In genomic region chr6:140297969-140298554, GRCm38 (mm10) we compare ENCODE assay signal across 12 mouse cellular contexts.
DNase-seq lines count a peak whose midpoint lies in the region; ATAC-seq and TF ChIP-seq lines count a peak whose summit lies in the region.
"Had no signal": no experiment of that assay in that cellular context is flagged by ENCODE, and none has a peak within 500 bp of the region (broad histone marks: within the 10 kb centered on the region; RNA-seq: fewer than 3 reads in every experiment).

No protein-coding gene starts in this region.

- TF ChIP-seq CTCF in brain, embryonic 14.5 days (IDR thresholded peaks at IDR 0.05; ENCODE audit: borderline replicate concordance, extremely low read depth, insufficient read depth, insufficient read length) = no peak
- TF ChIP-seq CTCF in liver, postnatal 0 days (IDR thresholded peaks at IDR 0.05; ENCODE audit: low read depth) = no peak

- TF ChIP-seq EP300 in liver, postnatal 0 days (IDR thresholded peaks at IDR 0.05; ENCODE audit: low read depth) = no peak

- H3K9ac ChIP-seq in hindbrain, embryonic 13.5 days = no peak overlapping the region
- no peak overlapping the region for H3K9ac ChIP-seq in hindbrain, embryonic 11.5 days (ENCODE audit: low read depth, low read length)
- H3K9ac ChIP-seq in hindbrain, embryonic 15.5 days = no peak overlapping the region
- no peak overlapping the region for H3K9ac ChIP-seq in midbrain, embryonic 14.5 days (replicated peaks; ENCODE audit: low read length)
- no peak overlapping the region for H3K9ac ChIP-seq in liver, postnatal 0 days (replicated peaks)
- H3K9ac ChIP-seq: liver, embryonic 14.5 days had no signal

- H3K4me1 ChIP-seq in hindbrain, embryonic 13.5 days (replicated peaks) = peaks cover 28% of the 10 kb centered on the region
- no peaks in the 10 kb centered on the region for H3K4me1 ChIP-seq in hindbrain, embryonic 11.5 days (replicated peaks; ENCODE audit: control insufficient read depth, insufficient read depth, low read length)
- H3K4me1 ChIP-seq in hindbrain, embryonic 15.5 days (replicated peaks) = peaks cover 7% of the 10 kb centered on the region; the same call in 1 of the 2 replicates
- peaks cover 6% of the 10 kb centered on the region; the same call in 1 of the 2 replicates for H3K4me1 ChIP-seq in midbrain, embryonic 14.5 days (ENCODE audit: control insufficient read depth, insufficient read depth, low read length)
- H3K4me1 ChIP-seq in liver, postnatal 0 days (ENCODE audit: insufficient read depth) = 0 out of 2 replicates have a peak, but pooled peaks cover 3% of the 10 kb centered on the region

- no peak for DNase-seq in hindbrain, embryonic 11.5 days (ENCODE audit: low spot score)
- peak; percentile 82 for DNase-seq in brain, embryonic 14.5 days (ENCODE audit: low read depth)
- no peak for DNase-seq in midbrain, embryonic 14.5 days
- DNase-seq in left cerebral cortex, adult 8-10 months (ENCODE audit: low spot score in 2 of 2) = no peak
- no peak for DNase-seq in liver, postnatal 0 days
- DNase-seq: gastrocnemius, postnatal 36 days; retina, postnatal 1 day had no signal

- no peak overlapping the region for H3K4me2 ChIP-seq in hindbrain, embryonic 13.5 days
- H3K4me2 ChIP-seq in hindbrain, embryonic 11.5 days (replicated peaks; ENCODE audit: low read depth, low read length) = no peak overlapping the region
- peak overlapping the region; percentile 22 for H3K4me2 ChIP-seq in hindbrain, embryonic 15.5 days
- no peak overlapping the region for H3K4me2 ChIP-seq in midbrain, embryonic 14.5 days (ENCODE audit: low read length)
- H3K4me2 ChIP-seq in liver, postnatal 0 days (ENCODE audit: low read depth, low read length) = no peak overlapping the region

- WGBS in hindbrain, embryonic 13.5 days = 60% methylated on average over 14 of the region's 14 CpGs
- 76% methylated on average over 14 of the region's 14 CpGs for WGBS in hindbrain, embryonic 11.5 days
- WGBS in hindbrain, embryonic 15.5 days = 57% methylated on average over 14 of the region's 14 CpGs
- 69% methylated on average over 14 of the region's 14 CpGs for WGBS in midbrain, embryonic 14.5 days
- WGBS in liver, postnatal 0 days (ENCODE audit: insufficient replicate concordance) = 72% methylated on average over 14 of the region's 14 CpGs

- no peaks in the 10 kb centered on the region for H3K27me3 ChIP-seq in hindbrain, embryonic 13.5 days
- no peaks in the 10 kb centered on the region for H3K27me3 ChIP-seq in hindbrain, embryonic 11.5 days (ENCODE audit: control insufficient read depth, insufficient read depth, low read length)
- H3K27me3 ChIP-seq in hindbrain, embryonic 15.5 days = no peaks in the 10 kb centered on the region
- H3K27me3 ChIP-seq in midbrain, embryonic 14.5 days (ENCODE audit: control insufficient read depth, insufficient read depth, low read length) = no peaks in the 10 kb centered on the region
- H3K27me3 ChIP-seq in liver, postnatal 0 days (ENCODE audit: insufficient read depth, low read length) = no peaks in the 10 kb centered on the region

- no peaks in the 10 kb centered on the region for H3K36me3 ChIP-seq in hindbrain, embryonic 13.5 days
- no peaks in the 10 kb centered on the region for H3K36me3 ChIP-seq in hindbrain, embryonic 11.5 days (ENCODE audit: control insufficient read depth, insufficient read depth, low read length)
- H3K36me3 ChIP-seq in hindbrain, embryonic 15.5 days = no peaks in the 10 kb centered on the region
- H3K36me3 ChIP-seq in midbrain, embryonic 14.5 days (ENCODE audit: control insufficient read depth, insufficient read depth, low read length) = no peaks in the 10 kb centered on the region
- H3K36me3 ChIP-seq in liver, postnatal 0 days (replicated peaks; ENCODE audit: insufficient read depth, low read length) = no peaks in the 10 kb centered on the region

- peak overlapping the region; percentile 19; the same call in 1 of the 2 replicates for H3K27ac ChIP-seq in hindbrain, embryonic 13.5 days
- H3K27ac ChIP-seq in hindbrain, embryonic 11.5 days (ENCODE audit: low read depth, low read length) = no peak overlapping the region
- H3K27ac ChIP-seq in hindbrain, embryonic 15.5 days (replicated peaks) = no peak overlapping the region
- H3K27ac ChIP-seq in midbrain, embryonic 14.5 days (replicated peaks; ENCODE audit: low read depth, low read length) = no peak overlapping the region
- H3K27ac ChIP-seq in liver, postnatal 0 days (ENCODE audit: low read depth) = no peak overlapping the region
- H3K27ac ChIP-seq: liver, embryonic 14.5 days had no signal

- no peak overlapping the region for H3K4me3 ChIP-seq in hindbrain, embryonic 13.5 days
- no peak overlapping the region for H3K4me3 ChIP-seq in hindbrain, embryonic 11.5 days (ENCODE audit: low read depth, low read length)
- H3K4me3 ChIP-seq in hindbrain, embryonic 15.5 days = no peak overlapping the region
- no peak overlapping the region for H3K4me3 ChIP-seq in midbrain, embryonic 14.5 days (replicated peaks; ENCODE audit: low read depth, low read length)
- no peak overlapping the region for H3K4me3 ChIP-seq in liver, postnatal 0 days (ENCODE audit: low read depth, low read length)
- H3K4me3 ChIP-seq: erythroblast, embryonic 14.5 days; myocyte had no signal

- no peak for TF ChIP-seq POLR2A in brain, embryonic 14.5 days (IDR thresholded peaks at IDR 0.05; ENCODE audit: borderline replicate concordance, extremely low read depth, insufficient read depth, insufficient read length, poor library complexity, severe bottlenecking)

- H3K9me3 ChIP-seq in hindbrain, embryonic 13.5 days = no peaks in the 10 kb centered on the region
- H3K9me3 ChIP-seq in hindbrain, embryonic 11.5 days (ENCODE audit: control insufficient read depth, low read length) = no peaks in the 10 kb centered on the region
- no peaks in the 10 kb centered on the region for H3K9me3 ChIP-seq in hindbrain, embryonic 15.5 days
- H3K9me3 ChIP-seq in midbrain, embryonic 14.5 days (ENCODE audit: control insufficient read depth, low read length) = no peaks in the 10 kb centered on the region
- H3K9me3 ChIP-seq in liver, postnatal 0 days (ENCODE audit: low read length) = no peaks in the 10 kb centered on the region

- peak; percentile 37 for ATAC-seq in hindbrain, embryonic 13.5 days (ENCODE audit: low FRiP score)
- no peak for ATAC-seq in hindbrain, embryonic 11.5 days (ENCODE audit: low FRiP score)
- peak; percentile 45; the same call in 1 of the 2 replicates for ATAC-seq in hindbrain, embryonic 15.5 days (ENCODE audit: low FRiP score, low read depth)
- ATAC-seq in midbrain, embryonic 14.5 days (ENCODE audit: low FRiP score, low TSS enrichment) = 0 out of 2 replicates have a peak, but pooled peaks have one; percentile 39
- no peak for ATAC-seq in liver, postnatal 0 days

Comparison
In these comparisons a context has a peak if more than half of its experiments do, and no peak if none do; other contexts are left out.
1. ATAC-seq: peak in hindbrain, embryonic 13.5 days (single experiment), hindbrain, embryonic 15.5 days (single experiment) and midbrain, embryonic 14.5 days (single experiment); none in hindbrain, embryonic 11.5 days (single experiment) and liver, postnatal 0 days (single experiment).